Mouse (Mus musculus) fat pad, adult 2 months (tissue): ENCODE measurements around the gene Tsc22d1.

Experiments used
- DNase-seq: peaks from one replicate; pipeline ENCODE4 v3.0.0-alpha.2; 2011; ENCODE audit warnings: low read depth, low spot score; ENCODE audit errors: extremely low read depth

Gene Tsc22d1

GRCm38 (mm10) chr14:76514050-76514585, 99.4 kb downstream of the Tsc22d1 start:
- no peak for DNase-seq

DNA sequence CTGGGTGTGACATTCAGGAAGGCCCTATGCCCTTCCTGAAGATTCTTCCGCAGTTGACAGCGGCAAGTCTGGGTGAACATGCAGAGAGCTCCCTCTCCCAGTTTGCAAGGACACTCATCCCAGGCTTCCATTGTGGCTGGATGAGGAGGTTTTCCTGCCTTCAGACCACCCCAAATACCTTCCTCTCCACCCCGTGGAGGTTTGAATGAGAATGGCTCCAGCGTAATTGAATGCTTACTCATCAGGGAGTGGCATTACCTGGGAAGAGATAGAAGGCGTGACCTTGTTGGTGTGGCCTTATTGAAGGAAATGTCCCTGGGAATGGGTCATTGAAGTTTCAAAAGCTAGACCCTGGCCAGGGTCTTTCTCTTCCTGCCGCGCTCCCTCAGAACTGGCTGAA, 100.9 kb downstream of the Tsc22d1 start:
- DNase-seq: no peak

DNA sequence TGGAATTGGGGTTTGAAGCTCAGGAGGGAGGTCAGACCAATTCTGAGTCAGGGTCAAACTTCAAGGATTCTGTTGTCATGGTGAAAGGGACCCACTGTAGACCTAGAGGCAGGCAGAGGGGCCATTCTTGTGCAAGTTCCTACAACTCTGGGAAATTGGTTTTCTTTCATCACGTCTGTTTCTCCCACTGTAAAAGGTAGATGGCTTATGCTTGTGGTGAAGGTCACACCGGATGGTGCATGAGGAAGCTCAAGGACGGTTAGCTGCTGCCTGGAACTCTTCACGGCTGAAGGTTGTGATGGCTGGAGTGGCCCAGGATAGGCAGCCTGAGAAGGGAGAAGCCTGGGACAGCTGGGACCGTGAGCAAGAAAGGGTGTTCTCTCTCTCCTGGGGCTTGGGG, 103.5 kb downstream of the Tsc22d1 start:
- no peak for DNase-seq

GRCm38 (mm10) chr14:76520606-76521005, 105.8 kb downstream of the Tsc22d1 start:
- no peak for DNase-seq

GRCm38 (mm10) chr14:76521308-76521707, 106.5 kb downstream of the Tsc22d1 start:
- no peak for DNase-seq

DNA sequence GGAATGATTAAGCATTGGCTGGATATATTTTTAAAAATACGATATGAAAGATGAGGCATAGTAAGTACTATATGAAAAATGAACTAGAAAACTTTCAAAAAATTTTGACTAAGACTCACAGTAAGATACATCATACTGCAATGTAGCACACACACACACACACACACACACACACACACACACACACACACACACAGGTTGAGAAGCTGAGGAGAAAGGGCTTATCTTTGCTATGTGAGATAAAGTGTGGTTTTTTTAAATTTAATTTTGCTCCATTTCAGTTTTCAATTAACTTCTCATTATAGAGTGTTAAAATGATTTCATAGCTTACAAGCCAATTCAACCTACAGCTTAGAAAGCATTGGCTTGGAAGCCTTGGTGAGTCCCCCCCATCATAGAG, 108.6 kb downstream of the Tsc22d1 start:
- DNase-seq: no peak

DNA sequence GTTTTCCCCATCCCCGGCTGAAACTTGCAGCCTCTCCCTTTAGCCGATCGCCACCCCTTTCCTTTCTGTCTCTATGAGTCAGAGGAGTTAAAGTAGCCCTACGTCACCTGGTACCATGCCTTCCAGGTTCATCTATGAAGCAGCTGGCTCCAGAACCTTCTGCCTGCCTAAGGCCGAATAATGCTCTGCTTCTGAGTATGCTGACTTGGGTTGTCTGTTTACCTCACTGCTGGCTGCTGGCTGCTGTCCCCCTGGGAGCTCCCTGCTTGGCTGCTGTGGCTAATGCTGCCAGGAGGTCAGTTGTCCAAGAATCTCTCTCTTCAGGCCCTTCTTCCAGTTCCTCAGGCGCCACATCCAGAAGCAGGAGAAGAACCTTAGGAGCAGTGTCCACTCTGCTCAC, 111.7 kb downstream of the Tsc22d1 start:
- DNase-seq: no peak

DNA sequence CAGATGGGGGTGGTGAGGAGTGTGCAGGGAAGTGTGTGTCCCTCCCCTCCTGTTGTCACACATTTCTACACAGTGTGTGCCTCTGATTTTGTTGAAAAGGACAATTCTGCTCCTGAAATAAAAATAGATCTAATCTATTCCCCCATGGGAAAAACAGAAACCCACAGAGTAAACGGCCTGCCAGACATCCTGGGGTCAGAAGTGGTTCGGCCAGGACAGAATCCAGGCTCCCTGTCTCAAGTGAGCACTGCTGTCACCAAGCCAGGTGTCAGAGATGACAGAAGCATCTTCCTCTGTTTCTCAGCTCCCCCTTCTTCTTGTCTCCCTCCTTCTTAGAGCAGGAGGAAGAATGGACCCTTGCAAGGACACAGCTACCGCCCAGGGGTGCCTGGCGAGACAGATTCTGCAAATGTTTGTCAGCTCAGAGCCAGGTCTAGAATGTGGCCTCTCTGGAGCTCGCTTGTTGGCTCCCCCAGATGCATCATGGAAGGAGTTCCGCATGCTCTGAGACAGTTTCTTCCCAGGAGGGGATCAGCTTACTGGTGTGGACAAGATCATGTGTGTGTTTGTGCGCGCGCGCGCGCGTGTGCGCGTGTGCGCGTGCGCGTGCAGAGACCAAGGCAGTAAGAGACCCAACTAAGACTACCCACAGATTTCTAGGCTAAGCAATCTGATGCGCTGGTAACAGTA, 112.4 kb downstream of the Tsc22d1 start:
- no peak for DNase-seq

GRCm38 (mm10) chr14:76527758-76528313, 113.1 kb downstream of the Tsc22d1 start:
- DNase-seq: no peak

DNA sequence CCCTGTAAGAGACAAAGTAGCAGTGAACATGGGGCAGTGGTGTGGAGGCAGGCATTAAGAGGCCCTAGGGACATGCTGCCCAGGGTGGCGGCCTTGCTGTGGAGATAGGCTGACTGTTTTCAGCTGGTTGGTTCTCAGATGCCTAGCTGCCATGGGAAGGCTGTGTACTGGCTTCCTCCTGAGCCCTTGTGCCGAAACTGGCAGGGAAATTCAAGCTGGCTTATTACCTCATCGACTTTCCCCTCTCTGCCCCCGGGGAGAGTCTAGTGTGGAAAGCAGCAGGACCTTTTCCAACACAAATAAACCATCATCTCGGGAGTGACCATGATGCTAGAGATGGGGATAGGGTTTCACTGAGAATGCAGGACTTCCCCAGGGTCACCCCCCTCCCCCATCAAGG, 113.9 kb downstream of the Tsc22d1 start:
- DNase-seq: no peak

- no peak for DNase-seq
These were observed 116.4 kb downstream of the Tsc22d1 start for GRCm38 (mm10) chr14:76531027-76531660.

DNA sequence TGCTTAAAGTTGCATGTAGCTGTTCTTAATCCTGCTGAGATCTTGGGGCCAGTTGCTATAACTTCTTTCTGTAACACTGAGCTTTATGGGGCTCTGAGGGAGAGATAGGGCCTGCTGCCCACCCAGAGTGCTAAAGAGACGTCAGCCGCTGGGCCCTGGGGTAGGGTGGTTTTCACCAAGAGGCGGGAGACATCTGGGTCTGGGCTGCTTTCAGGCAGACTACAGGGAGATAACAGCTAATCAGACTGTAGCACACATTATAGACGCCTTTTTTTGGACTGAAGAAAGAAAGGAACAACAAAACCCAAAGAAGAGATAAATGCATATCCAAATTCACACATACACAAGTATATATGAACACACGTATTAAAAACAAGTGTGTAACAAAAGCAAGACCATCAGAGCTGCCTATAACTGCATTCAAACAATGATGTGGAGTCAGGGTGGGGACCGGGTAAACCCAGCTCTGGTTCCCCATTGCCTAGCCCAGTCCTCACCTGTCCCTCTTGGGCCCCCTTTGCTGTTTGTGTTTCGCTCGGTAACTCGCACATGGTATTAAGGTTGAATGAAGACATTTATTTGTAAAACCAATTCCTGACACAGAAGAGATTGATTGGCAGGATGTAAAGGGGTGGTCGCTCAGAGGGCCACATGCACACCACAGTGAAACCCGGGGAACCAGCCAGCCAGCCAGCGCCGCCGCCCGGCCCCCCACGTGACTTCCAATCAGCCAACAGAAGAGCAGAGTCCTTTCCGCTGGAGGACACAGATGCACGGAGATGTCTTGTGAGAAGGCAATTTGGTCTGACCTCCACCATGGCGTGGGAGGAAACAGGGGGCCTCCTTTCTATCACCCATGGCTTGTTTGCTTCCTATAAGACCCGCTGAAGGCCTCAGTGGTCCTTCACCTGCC, 117.8 kb downstream of the Tsc22d1 start:
- no peak for DNase-seq

- no peak for DNase-seq
These were observed 118.5 kb downstream of the Tsc22d1 start for GRCm38 (mm10) chr14:76533170-76533815.

DNA sequence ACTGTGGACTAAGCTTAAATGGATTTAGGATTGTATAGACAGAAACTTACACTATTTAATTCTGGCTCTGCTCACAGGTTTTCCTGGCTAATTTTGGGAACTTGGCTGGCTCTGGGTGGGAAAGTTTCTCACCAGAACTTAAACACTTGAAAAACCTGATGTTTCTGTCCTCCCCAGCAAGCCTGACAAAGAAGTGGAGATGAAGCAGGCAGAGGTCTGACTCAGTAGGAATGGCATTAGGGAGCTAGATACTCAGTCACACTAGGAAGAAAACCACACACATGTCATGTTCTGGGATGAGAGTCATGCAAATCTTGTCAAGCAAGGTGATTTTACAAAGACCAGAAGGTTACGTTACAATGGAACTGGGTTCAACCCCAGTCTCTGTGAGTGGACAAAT, 120.3 kb downstream of the Tsc22d1 start:
- DNase-seq: no peak

GRCm38 (mm10) chr14:76536921-76537320, 122.2 kb downstream of the Tsc22d1 start:
- no peak for DNase-seq

- DNase-seq: no peak
These were observed 125.4 kb downstream of the Tsc22d1 start for GRCm38 (mm10) chr14:76540005-76540670.

GRCm38 (mm10) chr14:76541341-76541740, 126.6 kb downstream of the Tsc22d1 start:
- no peak for DNase-seq

DNA sequence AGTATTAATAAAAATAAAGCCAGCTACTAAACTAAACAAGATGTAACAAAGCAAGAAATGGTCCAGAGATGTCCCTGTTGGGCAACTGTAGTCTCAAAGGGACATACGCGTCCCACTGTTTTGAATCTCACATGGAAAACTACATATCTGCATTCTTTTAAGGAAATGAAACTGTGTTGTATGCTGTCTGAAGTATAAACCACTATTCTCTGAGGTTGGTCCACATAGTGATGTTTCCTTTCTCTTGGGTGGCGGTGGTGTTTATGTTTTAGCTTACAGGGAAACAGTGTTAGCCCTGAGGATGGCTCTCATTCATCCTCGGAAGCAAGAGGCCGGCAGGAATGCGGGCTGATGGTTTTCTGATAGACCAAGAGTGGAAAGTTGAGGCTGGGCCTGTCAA, 129.4 kb downstream of the Tsc22d1 start:
- no peak for DNase-seq

DNA sequence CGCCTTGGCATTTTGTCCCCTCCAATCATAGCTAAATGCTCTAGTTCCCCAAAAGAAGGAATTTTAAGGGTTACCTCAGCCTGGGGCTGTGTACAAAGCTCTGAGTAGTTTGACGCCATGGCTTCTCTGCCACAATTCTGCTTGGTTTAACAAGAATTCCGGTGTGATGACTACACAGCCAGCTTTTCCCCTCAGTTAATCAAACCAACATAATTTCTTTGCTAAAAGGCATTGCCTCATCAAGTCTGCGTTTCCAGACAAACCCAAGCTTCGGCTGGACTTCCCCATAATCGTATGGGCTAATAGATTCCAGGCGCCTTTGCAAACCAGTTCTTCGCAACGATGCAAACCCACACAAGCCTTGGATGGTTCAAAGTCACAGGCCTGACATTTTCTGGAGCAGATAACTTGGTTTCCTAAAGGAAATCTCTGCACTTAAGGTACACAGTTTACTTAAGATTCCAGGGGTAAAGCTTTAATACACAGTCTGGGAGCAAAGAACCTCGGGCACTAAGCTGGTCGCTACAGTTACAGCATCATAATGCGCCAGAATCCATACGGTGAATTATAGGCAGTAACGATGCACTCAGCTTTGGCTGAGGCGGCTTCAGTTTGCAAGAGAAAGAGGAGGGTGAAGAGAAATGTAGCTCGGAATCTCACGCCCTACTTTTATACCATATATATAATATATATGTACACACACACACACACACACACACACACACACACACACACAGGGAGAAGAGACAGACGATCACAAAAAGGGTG, 140.7 kb downstream of the Tsc22d1 start:
- DNase-seq: no peak
